Mouse (Mus musculus) monocyte, adult 5-6 weeks (primary cell): Measurements from ENCODE around the gene Nf2. TPM values are rescaled to one million over a fixed set of nuclear protein-coding genes. Genes with fewer than 3 reads are reported as not detected.
A peak's percentile ranks its signal among the peaks of the same experiment; 100 is the strongest.

ENCODE experiments used
- ATAC-seq: fragments of 153-309, 156-312 bp; replicated peaks from 2 replicates; pipeline ENCODE4 v1.8.0; 2017; ENCODE audit warnings: mild to moderate bottlenecking; ENCODE audit not compliant: low TSS enrichment, insufficient number of reproducible peaks, severe bottlenecking, poor library complexity, low FRiP score
- total RNA-seq: library from RNA; stranded (forward); fragments of 200-1000, 200-491, 200-594 nt; gene quantifications from 3 replicates; pipeline ENCODE4 v1.2.3, GENCODE M21; 2017

Gene Nf2
- 40.6 to 78.6 TPM (median 70.4 TPM) in 3 replicates for total RNA-seq

GRCm38 (mm10) chr11:4849258-4849943 lies at the start of gene Nf2:
TSS of gene Nf2 (minus strand) at chr11:4849536.
- peak; percentile 100 for ATAC-seq

- ATAC-seq, result peak; percentile 95
These were observed 45.8 kb upstream of the Nf2 start, which contains the start of gene Thoc5 for GRCm38 (mm10) chr11:4894848-4895816. TSS of gene Thoc5 (plus strand) at chr11:4895320.

GRCm38 (mm10) chr11:4886987-4887386 lies 37.7 kb upstream of the Nf2 start:
- ATAC-seq, result no peak

- no peak for ATAC-seq
These were observed 36.1 kb upstream of the Nf2 start for GRCm38 (mm10) chr11:4885385-4885903.

- ATAC-seq, result no peak
These were observed 33.7 kb upstream of the Nf2 start for GRCm38 (mm10) chr11:4882892-4883627.

- ATAC-seq, result no peak
These were observed 31.8 kb upstream of the Nf2 start for GRCm38 (mm10) chr11:4881087-4881486.

GRCm38 (mm10) chr11:4874551-4874950 lies 25.2 kb upstream of the Nf2 start:
- peak; percentile 15; the same call in 1 of the 2 replicates for ATAC-seq

- peak; percentile 92 for ATAC-seq
These were observed 24.6 kb upstream of the Nf2 start, which contains the start of gene Nipsnap1 for GRCm38 (mm10) chr11:4873755-4874475. TSS of gene Nipsnap1 (plus strand) at chr11:4873951.

- peak; percentile 85 for ATAC-seq
These were observed 16.4 kb upstream of the Nf2 start for GRCm38 (mm10) chr11:4865645-4866251.

- no peak for ATAC-seq
These were observed 13.4 kb upstream of the Nf2 start for GRCm38 (mm10) chr11:4862730-4863129.

- ATAC-seq, result no peak
These were observed 12.7 kb upstream of the Nf2 start for GRCm38 (mm10) chr11:4861816-4862604.

- ATAC-seq, result no peak
These were observed 11.7 kb upstream of the Nf2 start for GRCm38 (mm10) chr11:4860986-4861385.

- ATAC-seq, result no peak
These were observed 9.1 kb upstream of the Nf2 start for GRCm38 (mm10) chr11:4858416-4858815.

GRCm38 (mm10) chr11:4854181-4854580 lies 4.8 kb upstream of the Nf2 start:
- ATAC-seq, result no peak

- ATAC-seq, result no peak
These were observed 3.7 kb upstream of the Nf2 start for GRCm38 (mm10) chr11:4853021-4853420.

GRCm38 (mm10) chr11:4850404-4850803 lies 1.1 kb upstream of the Nf2 start:
- ATAC-seq, result no peak
